In the genomic region with DNA sequence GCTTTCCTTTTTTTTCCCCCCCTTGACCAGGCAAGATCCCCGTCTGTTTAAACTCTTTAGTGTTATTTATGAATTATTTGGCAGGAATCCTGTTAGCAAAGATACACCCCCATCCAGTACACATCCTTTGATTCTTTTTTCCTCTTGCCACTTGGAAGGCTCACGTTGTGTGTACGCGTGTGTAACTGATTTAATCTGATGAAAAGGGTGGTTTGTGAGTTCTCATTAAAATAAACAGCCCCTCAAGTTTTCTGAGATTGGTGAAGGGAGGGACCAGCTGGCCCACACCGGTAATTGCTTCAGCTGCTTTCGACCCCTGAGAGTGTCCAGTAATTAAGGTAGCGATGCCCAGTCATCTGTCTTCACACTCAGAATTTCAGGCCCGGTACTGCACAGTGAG, we compare ENCODE assay signal across 13 mouse cellular contexts.
DNase-seq lines count a peak whose midpoint lies in the region; ATAC-seq lines count a peak whose summit lies in the region.
"Had no signal": no experiment of that assay in that cellular context is flagged by ENCODE, and none has a peak within 500 bp of the region (broad histone marks: within the 10 kb centered on the region; RNA-seq: fewer than 3 reads in every experiment).

No protein-coding gene starts in this region.

- no peak overlapping the region for H3K27ac ChIP-seq in heart, embryonic 11.5 days (ENCODE audit: low read depth, low read length)
- no peak overlapping the region for H3K27ac ChIP-seq in liver, embryonic 13.5 days
- H3K27ac ChIP-seq in liver, embryonic 11.5 days (ENCODE audit: low read depth, low read length) = no peak overlapping the region
- 0 out of 2 replicates have a peak overlapping the region, but pooled peaks have one; percentile 14 for H3K27ac ChIP-seq in hindbrain, embryonic 13.5 days
- H3K27ac ChIP-seq: kidney, postnatal 0 days had no signal

- no peaks in the 10 kb centered on the region for H3K36me3 ChIP-seq in heart, embryonic 11.5 days (ENCODE audit: control insufficient read depth, insufficient read depth, low read length)
- H3K36me3 ChIP-seq in liver, embryonic 13.5 days = no peaks in the 10 kb centered on the region
- H3K36me3 ChIP-seq in liver, embryonic 11.5 days (ENCODE audit: control insufficient read depth, insufficient read depth, low read length) = no peaks in the 10 kb centered on the region
- H3K36me3 ChIP-seq in hindbrain, embryonic 13.5 days = no peaks in the 10 kb centered on the region
- H3K36me3 ChIP-seq: G1E had no signal

- no peaks in the 10 kb centered on the region for H3K27me3 ChIP-seq in heart, embryonic 11.5 days (ENCODE audit: control insufficient read depth, insufficient read depth, low read length)
- no peaks in the 10 kb centered on the region for H3K27me3 ChIP-seq in liver, embryonic 13.5 days
- 0 out of 2 replicates have a peak, but pooled peaks cover 2% of the 10 kb centered on the region for H3K27me3 ChIP-seq in liver, embryonic 11.5 days (replicated peaks; ENCODE audit: control insufficient read depth, insufficient read depth, low read length)
- no peaks in the 10 kb centered on the region for H3K27me3 ChIP-seq in hindbrain, embryonic 13.5 days

- H3K4me3 ChIP-seq in heart, embryonic 11.5 days (ENCODE audit: low read depth, low read length) = no peak overlapping the region
- no peak overlapping the region for H3K4me3 ChIP-seq in liver, embryonic 13.5 days (replicated peaks)
- H3K4me3 ChIP-seq in liver, embryonic 11.5 days (ENCODE audit: low read depth, low read length) = no peak overlapping the region
- H3K4me3 ChIP-seq in hindbrain, embryonic 13.5 days = no peak overlapping the region

- no peak for ATAC-seq in heart, embryonic 11.5 days (replicated peaks; ENCODE audit: insufficient number of reproducible peaks, low FRiP score, low TSS enrichment)
- no peak for ATAC-seq in liver, embryonic 13.5 days (ENCODE audit: low read depth)
- ATAC-seq in liver, embryonic 11.5 days (replicated peaks; ENCODE audit: low FRiP score) = no peak
- ATAC-seq in hindbrain, embryonic 13.5 days (ENCODE audit: low FRiP score) = no peak

- no peak for DNase-seq in heart, adult 11 months
- no peak for DNase-seq in liver, embryonic 13.5 days
- no peak for DNase-seq in liver, embryonic 11.5 days (ENCODE audit: low spot score)
- peak; percentile 42 for DNase-seq in Muller cell, postnatal 12 days (ENCODE audit: inconsistent ontology term)
- no peak for DNase-seq in spleen, postnatal 4 days (ENCODE audit: low spot score in 2 of 2)
- no peak for DNase-seq in testis, postnatal 10 days (ENCODE audit: low spot score)
- DNase-seq: B cell, adult 2 months; cerebellum, adult 9-10 months; spleen, adult 18-20 months had no signal

- 59% methylated on average over 8 of the region's 8 CpGs for WGBS in heart, embryonic 11.5 days (ENCODE audit: insufficient replicate concordance)
- WGBS in liver, embryonic 13.5 days (ENCODE audit: insufficient replicate concordance) = 65% methylated on average over 8 of the region's 8 CpGs
- WGBS in liver, embryonic 11.5 days = 62% methylated on average over 8 of the region's 8 CpGs
- WGBS in hindbrain, embryonic 13.5 days = 36% methylated on average over 8 of the region's 8 CpGs

- no peaks in the 10 kb centered on the region for H3K9me3 ChIP-seq in heart, embryonic 11.5 days (replicated peaks; ENCODE audit: control insufficient read depth, low read length)
- H3K9me3 ChIP-seq in liver, embryonic 13.5 days (replicated peaks) = no peaks in the 10 kb centered on the region
- H3K9me3 ChIP-seq in liver, embryonic 11.5 days (ENCODE audit: control insufficient read depth, low read length) = no peaks in the 10 kb centered on the region
- H3K9me3 ChIP-seq in hindbrain, embryonic 13.5 days = no peaks in the 10 kb centered on the region

- H3K9ac ChIP-seq in heart, embryonic 11.5 days (ENCODE audit: low read depth, low read length) = no peak overlapping the region
- no peak overlapping the region for H3K9ac ChIP-seq in liver, embryonic 13.5 days
- no peak overlapping the region for H3K9ac ChIP-seq in liver, embryonic 11.5 days (ENCODE audit: low read depth, low read length)
- peak overlapping the region; percentile 6; the same call in 1 of the 2 replicates for H3K9ac ChIP-seq in hindbrain, embryonic 13.5 days

- H3K4me1 ChIP-seq in heart, embryonic 11.5 days (ENCODE audit: control insufficient read depth, insufficient read depth, low read length) = peaks cover 9% of the 10 kb centered on the region
- H3K4me1 ChIP-seq in liver, embryonic 13.5 days (replicated peaks) = peaks cover 13% of the 10 kb centered on the region
- H3K4me1 ChIP-seq in liver, embryonic 11.5 days (replicated peaks; ENCODE audit: control insufficient read depth, insufficient read depth, low read length) = peaks cover 14% of the 10 kb centered on the region; the same call in 1 of the 2 replicates
- H3K4me1 ChIP-seq in hindbrain, embryonic 13.5 days (replicated peaks) = peaks cover 26% of the 10 kb centered on the region

- H3K4me2 ChIP-seq in heart, embryonic 11.5 days = peak overlapping the region; percentile 52; the same call in 1 of the 2 replicates
- 0 out of 2 replicates have a peak overlapping the region, but pooled peaks have one; percentile 2 for H3K4me2 ChIP-seq in liver, embryonic 13.5 days
- H3K4me2 ChIP-seq in liver, embryonic 11.5 days = no peak overlapping the region
- no peak overlapping the region for H3K4me2 ChIP-seq in hindbrain, embryonic 13.5 days

Comparison
In these comparisons a context has a peak if more than half of its experiments do, and no peak if none do; other contexts are left out.
1. H3K4me2 ChIP-seq: peak in heart, embryonic 11.5 days (single experiment) and liver, embryonic 13.5 days (single experiment); none in liver, embryonic 11.5 days (single experiment) and hindbrain, embryonic 13.5 days (single experiment).